Mouse (Mus musculus) ES-E14 (cell line): Measurements from ENCODE around the gene Etfa.

ENCODE experiments used
- CHD2 ChIP-seq: IDR thresholded peaks from 2 replicates; pipeline ENCODE4 v1.6.1; 2014; ENCODE audit warnings: mild to moderate bottlenecking, low read depth, low read length, inconsistent platforms
- HCFC1 ChIP-seq: IDR thresholded peaks from 2 replicates; pipeline ENCODE4 v1.6.1; 2012; ENCODE audit warnings: low read length, inconsistent platforms, borderline replicate concordance; ENCODE audit not compliant: insufficient read depth
- ZC3H11A ChIP-seq: IDR thresholded peaks from 2 replicates; pipeline ENCODE4 v1.6.1; 2012; ENCODE audit warnings: low read depth, mild to moderate bottlenecking, inconsistent platforms, low read length, borderline replicate concordance

GRCm38 (mm10) chr9:55453366-55453765, 58.7 kb downstream of the Etfa start:
- no peak for TF ChIP-seq HCFC1
- no peak for TF ChIP-seq CHD2
- no peak for TF ChIP-seq ZC3H11A
